Mouse (Mus musculus): ENCODE data around the gene Crtac1. TPM values are rescaled to one million over a fixed set of nuclear protein-coding genes. Genes with fewer than 3 reads are reported as not detected.

The Crtac1 gene
- polyA plus RNA-seq, 1 experiment from 2014 or later: 8.1 TPM

GRCm38 (mm10) chr19:42409856-42410255 lies 21.7 kb downstream of the Crtac1 start:
- H3K4me1 ChIP-seq: peaks cover 13% of the 10 kb centered on the region
- no peak overlapping the region for H3K4me3 ChIP-seq
- H3K27ac ChIP-seq (replicated peaks): peak overlapping the region; percentile 69; the same call in 1 of the 2 replicates
- H3K9me3 ChIP-seq: no peaks in the 10 kb centered on the region
- H3K4me2 ChIP-seq (replicated peaks): no peak overlapping the region
- no peak overlapping the region for H3K9ac ChIP-seq (replicated peaks)
- H3K27me3 ChIP-seq: peaks cover 26% of the 10 kb centered on the region
- H3K36me3 ChIP-seq: no peaks in the 10 kb centered on the region
- no peak for ATAC-seq (ENCODE audit: low FRiP score, low read depth)
- WGBS: 21% methylated on average over 5 of the region's 5 CpGs

- Histone ChIP-seq H3K27ac (replicated peaks) (peak overlapping the region; percentile 69), H3K27me3 (peaks cover 26% of the 10 kb centered on the region), H3K4me2 (replicated peaks) (peak overlapping the region; percentile 55), H3K36me3 (no peaks in the 10 kb centered on the region), H3K9me3 (no peaks in the 10 kb centered on the region), H3K4me3 (peak overlapping the region; percentile 24), H3K9ac (replicated peaks) (peak overlapping the region; percentile 31; the same call in 1 of the 2 replicates), H3K4me1 (peaks cover 13% of the 10 kb centered on the region)
- 1% methylated on average over 19 of the region's 19 CpGs for WGBS
- peak; percentile 75 for ATAC-seq (ENCODE audit: low FRiP score, low read depth)
Measured at GRCm38 (mm10) chr19:42409226-42409625, 22.4 kb downstream of the Crtac1 start.

GRCm38 (mm10) chr19:42404364-42404763 lies 27.2 kb downstream of the Crtac1 start:
- Histone ChIP-seq H3K9me3 (no peaks in the 10 kb centered on the region), H3K4me1 (peaks cover 7% of the 10 kb centered on the region), H3K27ac (replicated peaks) (no peak overlapping the region), H3K36me3 (no peaks in the 10 kb centered on the region), H3K4me3 (no peak overlapping the region), H3K9ac (replicated peaks) (no peak overlapping the region), H3K27me3 (peaks cover 8% of the 10 kb centered on the region; the same call in 1 of the 2 replicates), H3K4me2 (replicated peaks) (no peak overlapping the region)
- ATAC-seq (ENCODE audit: low FRiP score, low read depth): no peak
- 88% methylated on average over 15 of the region's 15 CpGs for WGBS

GRCm38 (mm10) chr19:42399974-42400373 lies 31.6 kb downstream of the Crtac1 start:
- WGBS: 66% methylated on average over 3 of the region's 3 CpGs
- no peaks in the 10 kb centered on the region for H3K36me3 ChIP-seq
- H3K4me3 ChIP-seq: no peak overlapping the region
- no peaks in the 10 kb centered on the region for H3K9me3 ChIP-seq
- H3K9ac ChIP-seq (replicated peaks): no peak overlapping the region
- H3K27me3 ChIP-seq: no peaks in the 10 kb centered on the region; the same call in 1 of the 2 replicates
- peaks cover 6% of the 10 kb centered on the region for H3K4me1 ChIP-seq
- H3K27ac ChIP-seq (replicated peaks): no peak overlapping the region
- no peak overlapping the region for H3K4me2 ChIP-seq (replicated peaks)
- no peak for ATAC-seq (ENCODE audit: low FRiP score, low read depth)

- H3K27me3 ChIP-seq: no peaks in the 10 kb centered on the region; the same call in 1 of the 2 replicates
- no peaks in the 10 kb centered on the region for H3K36me3 ChIP-seq
- H3K9ac ChIP-seq (replicated peaks): no peak overlapping the region
- H3K4me3 ChIP-seq: no peak overlapping the region
- H3K4me1 ChIP-seq: peaks cover 11% of the 10 kb centered on the region
- no peak for ATAC-seq (ENCODE audit: low FRiP score, low read depth)
- H3K27ac ChIP-seq (replicated peaks): no peak overlapping the region
- WGBS: 16% methylated on average over 11 of the region's 11 CpGs
- H3K4me2 ChIP-seq (replicated peaks): no peak overlapping the region
- H3K9me3 ChIP-seq: no peaks in the 10 kb centered on the region
Measured at GRCm38 (mm10) chr19:42397281-42397680, 34.3 kb downstream of the Crtac1 start.

- 47% methylated on average over 2 of the region's 2 CpGs for WGBS
Measured at GRCm38 (mm10) chr19:42394848-42395534, 36.6 kb downstream of the Crtac1 start.

GRCm38 (mm10) chr19:42393920-42394319 lies 37.7 kb downstream of the Crtac1 start:
- H3K9me3 ChIP-seq: no peaks in the 10 kb centered on the region
- H3K36me3 ChIP-seq: no peaks in the 10 kb centered on the region
- 82% methylated on average over 4 of the region's 4 CpGs for WGBS
- H3K9ac ChIP-seq (replicated peaks): no peak overlapping the region
- no peak for ATAC-seq (ENCODE audit: low FRiP score, low read depth)
- no peak overlapping the region for H3K4me2 ChIP-seq (replicated peaks)
- peaks cover 11% of the 10 kb centered on the region for H3K4me1 ChIP-seq
- no peaks in the 10 kb centered on the region; the same call in 1 of the 2 replicates for H3K27me3 ChIP-seq
- no peak overlapping the region for H3K27ac ChIP-seq (replicated peaks)
- no peak overlapping the region for H3K4me3 ChIP-seq

More at GRCm38 (mm10) chr19:42394848-42395534, 36.6 kb downstream of the Crtac1 start:
- H3K27me3 ChIP-seq: no peaks in the 10 kb centered on the region; the same call in 1 of the 2 replicates
- no peak overlapping the region for H3K4me3 ChIP-seq
- H3K36me3 ChIP-seq: no peaks in the 10 kb centered on the region
- H3K9me3 ChIP-seq: no peaks in the 10 kb centered on the region
- H3K27ac ChIP-seq (replicated peaks): no peak overlapping the region
- no peak overlapping the region for H3K4me2 ChIP-seq (replicated peaks)
- peaks cover 11% of the 10 kb centered on the region for H3K4me1 ChIP-seq
- no peak overlapping the region for H3K9ac ChIP-seq (replicated peaks)
- peak; percentile 47; the same call in 1 of the 2 replicates for ATAC-seq (ENCODE audit: low FRiP score, low read depth)

- Histone ChIP-seq H3K9ac (replicated peaks) (no peak overlapping the region), H3K27ac (replicated peaks) (no peak overlapping the region), H3K4me1 (peaks cover 11% of the 10 kb centered on the region), H3K27me3 (no peaks in the 10 kb centered on the region), H3K36me3 (no peaks in the 10 kb centered on the region), H3K4me3 (no peak overlapping the region), H3K4me2 (replicated peaks) (no peak overlapping the region), H3K9me3 (no peaks in the 10 kb centered on the region)
- ATAC-seq (ENCODE audit: low FRiP score, low read depth): no peak
- 85% methylated on average over 8 of the region's 8 CpGs for WGBS
Measured at GRCm38 (mm10) chr19:42392094-42392493, 39.5 kb downstream of the Crtac1 start.

GRCm38 (mm10) chr19:42389574-42389973 lies 42.0 kb downstream of the Crtac1 start:
- Histone ChIP-seq H3K4me2 (replicated peaks) (no peak overlapping the region), H3K27me3 (0 out of 2 replicates have a peak, but pooled peaks cover under 1% of the 10 kb centered on the region)
- 85% methylated on average over 14 of the region's 14 CpGs for WGBS

GRCm38 (mm10) chr19:42384981-42385598 lies 46.5 kb downstream of the Crtac1 start:
- Histone ChIP-seq H3K4me2 (replicated peaks) (peak overlapping the region; percentile 41), H3K36me3 (no peaks in the 10 kb centered on the region), H3K9ac (replicated peaks) (no peak overlapping the region), H3K27me3 (peaks cover 27% of the 10 kb centered on the region), H3K27ac (replicated peaks) (no peak overlapping the region), H3K4me3 (peak overlapping the region; percentile 5; the same call in 1 of the 2 replicates), H3K4me1 (peaks cover 28% of the 10 kb centered on the region), H3K9me3 (no peaks in the 10 kb centered on the region)
- 9% methylated on average over 15 of the region's 15 CpGs for WGBS
- peak; percentile 39; the same call in 1 of the 2 replicates for ATAC-seq (ENCODE audit: low FRiP score, low read depth)

More at GRCm38 (mm10) chr19:42389574-42389973, 42.0 kb downstream of the Crtac1 start:
- H3K4me3 ChIP-seq: no peak overlapping the region
- H3K36me3 ChIP-seq: no peaks in the 10 kb centered on the region
- H3K4me1 ChIP-seq: peaks cover 12% of the 10 kb centered on the region
- ATAC-seq (ENCODE audit: low FRiP score, low read depth): no peak
- no peak overlapping the region for H3K27ac ChIP-seq (replicated peaks)
- H3K9me3 ChIP-seq: no peaks in the 10 kb centered on the region
- H3K9ac ChIP-seq (replicated peaks): no peak overlapping the region

- Histone ChIP-seq H3K4me1 (peaks cover 32% of the 10 kb centered on the region), H3K4me2 (replicated peaks) (peak overlapping the region; percentile 63), H3K4me3 (peak overlapping the region; percentile 40), H3K9me3 (no peaks in the 10 kb centered on the region), H3K36me3 (no peaks in the 10 kb centered on the region), H3K9ac (replicated peaks) (peak overlapping the region; percentile 57), H3K27me3 (peaks cover 31% of the 10 kb centered on the region), H3K27ac (replicated peaks) (0 out of 2 replicates have a peak overlapping the region, but pooled peaks have one; percentile 31)
- peak; percentile 65 for ATAC-seq (ENCODE audit: low FRiP score, low read depth)
- 2% methylated on average over 13 of the region's 13 CpGs for WGBS
Measured at GRCm38 (mm10) chr19:42380981-42381373, 50.6 kb downstream of the Crtac1 start.
